Mouse (Mus musculus): ENCODE results near the gene Hspbp1.

Hspbp1 gene

GRCm38 (mm10) chr7:4631031-4631430, 53.8 kb downstream of the Hspbp1 start, which contains the start of gene Tmem86b:
TSS of gene Tmem86b (minus strand) at chr7:4631422.
- peak; percentile 37 to 65 for DNase-seq (ENCODE audit: low spot score in 2 of 2)

- DNase-seq (ENCODE audit: low spot score in 2 of 2) = peak; percentile 52 to 73
Observed at GRCm38 (mm10) chr7:4630198-4630597, 54.7 kb downstream of the Hspbp1 start.

- DNase-seq (ENCODE audit: low spot score in 2 of 2) = no peak
Observed at GRCm38 (mm10) chr7:4629586-4629985, 55.3 kb downstream of the Hspbp1 start.

- no peak for DNase-seq (ENCODE audit: low spot score in 2 of 2)
Observed at GRCm38 (mm10) chr7:4625928-4626327, 58.9 kb downstream of the Hspbp1 start.

- no peak for DNase-seq (ENCODE audit: low spot score in 2 of 2)
Observed at GRCm38 (mm10) chr7:4624343-4624742, 60.5 kb downstream of the Hspbp1 start.

GRCm38 (mm10) chr7:4623544-4624189, 61.2 kb downstream of the Hspbp1 start:
- peak; percentile 59 to 64 for DNase-seq (ENCODE audit: low spot score in 2 of 2)

GRCm38 (mm10) chr7:4619979-4620378, 64.9 kb downstream of the Hspbp1 start:
- DNase-seq (ENCODE audit: low spot score in 2 of 2) = no peak

GRCm38 (mm10) chr7:4613740-4614403, 71.0 kb downstream of the Hspbp1 start:
- no peak for DNase-seq (ENCODE audit: low spot score in 2 of 2)

GRCm38 (mm10) chr7:4612956-4613355, 71.9 kb downstream of the Hspbp1 start:
- DNase-seq (ENCODE audit: low spot score in 2 of 2) = no peak

- DNase-seq (ENCODE audit: low spot score in 2 of 2) = no peak
Observed at GRCm38 (mm10) chr7:4612386-4612785, 72.5 kb downstream of the Hspbp1 start.

- DNase-seq (ENCODE audit: low spot score in 2 of 2) = no peak
Observed at GRCm38 (mm10) chr7:4611921-4612341, 72.9 kb downstream of the Hspbp1 start.

GRCm38 (mm10) chr7:4611511-4611910, 73.4 kb downstream of the Hspbp1 start:
- no peak for DNase-seq (ENCODE audit: low spot score in 2 of 2)

Data from spleen, postnatal 36 days (tissue).